Mouse (Mus musculus) fat pad, adult 2 months (tissue): ENCODE measurements at regions not wholly inside any gene's neighbourhood (a gene's known extent, or its start where the extent isn't known, plus 50 kb on each side); places are given as distances from the start of the nearest gene placed in this dataset.

Experiments
- DNase-seq: peaks from one replicate; pipeline ENCODE4 v3.0.0-alpha.2; 2011; ENCODE audit warnings: low read depth, low spot score; ENCODE audit errors: extremely low read depth

GRCm38 (mm10) chr13:44579215-44579614, 150.1 kb upstream of the Jarid2 start:
- no peak for DNase-seq

GRCm38 (mm10) chr13:44580156-44580736, 149.0 kb upstream of the Jarid2 start:
- DNase-seq, result no peak

- DNase-seq, result no peak
These were observed 148.5 kb upstream of the Jarid2 start for GRCm38 (mm10) chr13:44580767-44581166.

GRCm38 (mm10) chr13:44581947-44582766, 147.1 kb upstream of the Jarid2 start:
- no peak for DNase-seq

DNA sequence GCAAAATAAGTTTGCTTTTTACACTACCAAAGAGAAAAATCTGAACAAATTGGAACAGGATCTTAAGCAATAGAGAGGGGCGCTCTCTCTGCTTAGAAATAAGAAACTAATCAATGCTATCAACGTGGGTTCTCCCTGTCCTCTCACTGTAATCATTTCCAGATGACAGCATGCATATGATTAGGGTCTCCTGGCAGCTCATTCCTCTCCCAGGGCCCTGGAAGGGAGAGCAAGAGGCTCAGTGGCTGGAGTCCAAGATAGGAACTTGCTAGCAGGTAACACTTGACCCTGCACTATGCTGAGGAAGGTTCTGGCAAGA, 146.5 kb upstream of the Jarid2 start:
- no peak for DNase-seq

GRCm38 (mm10) chr13:44583614-44584013, 145.7 kb upstream of the Jarid2 start:
- DNase-seq, result no peak

- no peak for DNase-seq
These were observed 145.1 kb upstream of the Jarid2 start for GRCm38 (mm10) chr13:44584151-44584550.

DNA sequence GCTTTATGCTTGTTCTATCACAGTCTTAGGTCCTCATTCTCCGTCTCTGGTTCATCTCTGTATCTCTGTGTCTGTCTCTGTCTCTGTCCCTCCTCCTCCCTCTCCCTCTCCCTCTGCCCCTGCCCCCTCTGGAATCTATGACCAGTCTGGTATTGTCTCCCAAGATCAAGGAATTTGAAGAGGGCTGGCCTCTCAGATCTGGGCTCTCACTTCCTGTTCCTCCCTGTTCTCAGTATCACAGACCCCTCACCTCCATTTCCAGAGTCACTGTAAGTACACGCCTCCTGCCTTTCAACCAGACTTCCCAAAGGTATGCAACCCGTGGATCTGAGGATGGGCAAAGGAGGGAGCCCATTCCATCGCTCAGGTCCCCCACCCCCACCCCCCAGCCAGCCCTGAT, 144.7 kb upstream of the Jarid2 start:
- no peak for DNase-seq

GRCm38 (mm10) chr13:44587846-44588245, 141.4 kb upstream of the Jarid2 start:
- DNase-seq, result no peak

DNA sequence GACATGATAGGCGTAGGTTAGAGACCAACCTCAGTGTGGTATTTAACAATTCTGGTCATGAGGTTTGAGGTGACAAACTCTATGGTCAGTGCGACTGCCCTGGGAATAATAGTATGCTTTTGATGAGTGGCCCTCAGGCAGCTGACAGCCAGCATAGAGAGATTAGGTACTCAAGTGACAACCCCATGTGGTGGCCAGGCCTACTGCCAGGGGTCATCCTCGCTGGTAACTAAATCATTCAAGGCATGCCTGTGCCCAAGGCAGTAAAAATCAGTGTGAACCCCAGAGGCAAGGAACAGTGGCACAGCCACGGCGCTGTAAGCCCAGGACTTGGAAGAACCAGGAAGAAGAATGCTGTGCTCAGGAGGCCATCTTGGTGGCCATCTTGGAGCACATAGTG, 134.6 kb upstream of the Jarid2 start:
- no peak for DNase-seq

DNA sequence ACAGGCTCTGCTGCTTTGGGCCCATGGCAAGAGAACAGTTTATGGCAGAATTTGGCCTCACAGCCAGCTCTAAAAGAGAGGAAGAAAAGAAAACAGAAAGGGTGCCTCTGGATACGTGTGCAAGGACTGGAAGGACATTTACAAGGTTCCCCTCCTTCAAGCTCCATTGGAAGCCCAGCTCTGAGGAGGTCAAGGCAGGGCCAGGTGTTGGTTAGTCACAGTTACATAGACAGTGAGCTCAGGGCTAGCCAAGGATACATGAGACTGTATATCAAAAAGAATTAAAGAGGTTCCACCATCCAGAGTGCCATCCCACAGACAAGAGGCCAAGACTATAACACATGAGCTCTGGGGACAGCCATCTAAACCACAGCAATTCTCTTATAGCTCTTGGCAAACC, 131.6 kb upstream of the Jarid2 start:
- DNase-seq, result no peak

- no peak for DNase-seq
These were observed 128.2 kb upstream of the Jarid2 start for GRCm38 (mm10) chr13:44601024-44601423.

DNA sequence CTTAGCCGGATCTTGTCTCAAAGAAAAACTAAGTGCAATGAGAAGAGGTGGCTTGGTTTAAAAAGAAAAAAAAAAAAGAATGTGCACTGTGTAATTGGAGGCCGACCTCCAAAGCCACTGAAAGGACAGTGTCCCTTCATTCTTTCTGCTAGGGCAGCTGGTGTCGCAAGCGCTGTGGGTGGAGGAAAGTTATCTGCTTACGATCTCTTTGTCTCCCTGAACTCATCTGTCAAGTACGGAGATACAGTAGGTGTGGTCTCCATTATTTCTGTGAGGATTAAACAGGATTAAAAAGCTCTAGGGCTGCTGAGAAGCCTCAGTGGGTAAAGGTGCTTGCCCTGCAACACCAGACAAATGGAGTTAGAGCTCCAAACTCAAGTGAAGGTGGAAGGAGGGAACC, 126.6 kb upstream of the Jarid2 start:
- DNase-seq, result no peak

DNA sequence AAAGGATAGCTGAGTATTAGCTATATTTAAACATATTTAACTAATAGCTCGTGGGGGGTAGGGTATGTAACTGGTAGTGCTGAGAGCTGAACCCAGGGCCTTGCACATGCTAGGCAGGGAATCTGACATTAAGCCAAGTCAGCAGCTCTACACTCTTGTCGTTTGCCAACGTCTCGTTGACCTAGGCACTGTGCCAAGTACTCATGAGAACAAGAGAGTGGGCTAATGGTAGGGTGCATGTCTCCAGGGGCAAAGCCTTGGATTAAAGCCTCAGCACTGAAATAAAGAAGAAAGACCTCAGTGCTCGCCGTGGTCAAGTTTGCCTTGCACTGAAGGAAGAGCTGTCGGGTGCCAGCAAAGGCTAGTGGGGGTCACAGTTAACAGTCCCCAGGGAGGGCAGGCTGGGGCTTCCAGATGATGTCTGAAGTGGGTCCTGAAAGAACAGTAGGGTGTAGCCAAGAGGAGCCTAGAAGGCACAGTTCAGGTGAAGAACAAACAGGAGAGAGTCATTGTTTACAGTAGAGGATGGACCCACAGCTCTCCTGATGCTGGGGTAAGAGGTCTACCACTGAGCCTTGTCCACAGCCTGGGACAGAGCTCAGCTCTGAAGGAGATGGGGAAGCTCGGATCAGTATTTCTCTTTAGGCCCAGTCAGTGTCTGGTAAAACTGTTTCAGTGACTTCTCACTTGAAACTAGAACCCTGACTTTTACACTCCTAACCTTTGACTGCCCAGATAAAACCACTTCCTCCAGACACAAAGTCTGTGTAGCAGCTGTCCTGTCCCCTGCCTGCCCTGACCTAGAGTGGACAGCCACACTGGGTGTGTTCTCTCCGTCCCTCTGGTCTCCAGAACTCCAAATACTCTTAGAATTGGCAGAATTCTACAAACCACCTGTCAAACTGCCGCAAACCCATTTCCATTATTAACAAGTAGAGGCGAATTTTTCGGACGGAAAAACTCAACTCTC, 121.7 kb upstream of the Jarid2 start:
- DNase-seq, result no peak

GRCm38 (mm10) chr13:44608286-44608675, 121.0 kb upstream of the Jarid2 start:
- DNase-seq, result no peak

DNA sequence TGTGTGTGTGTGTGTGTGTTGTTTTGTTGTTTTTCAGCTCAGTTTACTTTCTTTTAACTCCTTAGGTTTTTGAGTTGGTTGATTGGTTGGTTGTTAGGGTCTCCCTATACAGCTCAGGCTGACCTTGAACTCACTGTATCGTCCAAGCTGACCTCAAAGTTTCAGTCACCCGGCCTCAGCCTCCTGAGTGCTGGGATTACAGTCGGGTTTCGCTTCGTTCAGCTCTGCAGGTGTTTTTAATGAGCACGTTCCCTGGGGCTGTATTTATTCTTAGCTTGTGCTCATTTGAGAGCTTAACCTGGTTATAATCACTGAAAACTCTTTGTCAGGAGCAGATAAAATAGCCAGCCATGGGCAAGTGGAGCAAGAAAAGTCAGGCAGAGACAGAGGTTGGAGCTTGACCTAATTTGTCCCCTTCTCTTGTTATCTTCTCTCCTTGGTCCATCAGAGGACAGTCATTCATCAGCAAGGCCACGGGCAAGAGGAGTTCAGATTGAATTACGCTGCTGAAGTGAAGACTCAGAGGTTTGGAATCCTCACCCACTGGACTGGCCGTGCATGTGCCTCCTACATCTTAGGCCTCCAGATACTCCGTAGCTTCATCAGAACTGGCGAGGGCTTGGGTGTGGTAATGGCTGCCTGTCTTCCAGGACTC, 120.5 kb upstream of the Jarid2 start:
- DNase-seq, result no peak

DNA sequence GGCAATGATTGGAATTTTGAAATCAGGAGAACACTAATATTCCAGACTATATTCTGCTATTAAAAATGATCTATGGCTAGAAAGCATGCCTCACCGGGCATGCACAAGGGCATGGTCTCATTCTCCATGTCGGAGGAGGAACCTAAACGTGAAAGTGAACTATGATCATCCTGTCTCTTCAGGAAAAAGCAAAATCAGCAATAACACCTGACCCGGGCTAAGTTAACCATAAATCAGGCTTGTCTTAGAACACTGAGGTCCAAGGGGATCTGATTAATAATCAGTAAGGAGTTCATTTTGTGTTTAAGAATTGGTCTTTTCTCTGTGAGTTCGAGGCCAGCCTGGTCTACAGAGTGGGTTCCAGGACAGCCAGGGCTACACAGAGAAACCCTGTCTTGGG, 119.7 kb upstream of the Jarid2 start:
- DNase-seq, result no peak

- DNase-seq, result no peak
These were observed 113.6 kb upstream of the Jarid2 start for GRCm38 (mm10) chr13:44615696-44616095.

DNA sequence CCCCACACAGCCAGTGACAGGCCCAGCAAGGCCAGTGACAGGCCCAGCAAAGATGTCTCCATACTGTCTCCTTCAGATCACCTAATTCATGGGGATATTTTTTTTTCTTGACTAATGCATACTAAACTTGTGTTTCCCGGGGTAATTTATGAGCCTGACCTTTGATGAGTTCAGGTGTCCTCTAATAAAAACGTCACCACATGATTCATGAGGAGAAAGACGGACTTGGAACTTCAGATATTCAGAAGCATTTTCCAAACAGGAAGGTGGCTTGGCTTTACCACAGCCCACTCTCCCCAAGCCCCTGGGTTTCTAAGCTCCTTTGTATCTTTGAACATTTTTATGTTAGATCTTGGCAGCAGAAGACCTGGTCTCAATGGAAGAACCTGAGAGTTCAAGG, 110.9 kb upstream of the Jarid2 start:
- DNase-seq, result no peak

DNA sequence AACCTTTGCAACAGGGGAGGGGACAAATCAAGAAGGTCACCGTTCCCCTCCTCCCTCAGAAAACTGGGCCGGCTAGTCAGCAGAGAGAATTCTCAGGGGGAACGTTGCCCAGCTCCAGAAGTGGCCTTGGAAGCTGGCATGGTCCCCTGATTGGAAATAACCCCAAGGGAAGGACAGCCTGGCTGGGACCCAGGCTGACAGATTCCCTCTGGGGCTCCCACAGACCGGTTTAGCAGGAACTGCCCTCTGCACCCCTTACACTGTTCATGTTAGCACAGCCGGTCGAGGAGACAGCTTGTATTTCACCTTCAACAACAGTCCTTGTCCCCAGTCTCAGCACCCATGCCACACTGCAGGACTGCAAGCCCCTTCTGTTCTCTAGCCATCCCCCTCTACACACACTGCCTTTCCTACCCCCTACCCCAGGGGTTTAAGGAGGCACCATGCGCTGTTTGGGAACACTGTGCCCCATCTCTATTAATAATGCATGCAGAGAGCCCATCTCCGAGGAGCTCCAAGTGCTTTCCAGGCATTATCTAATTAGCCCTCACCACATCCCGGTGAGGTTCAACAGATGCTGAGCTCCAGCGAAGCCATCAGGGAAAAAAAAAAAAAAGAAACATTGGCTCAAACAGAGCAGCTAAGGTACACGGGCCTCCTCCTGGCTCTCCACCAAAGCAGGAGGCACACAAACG, 106.5 kb upstream of the Jarid2 start:
- DNase-seq, result no peak

- no peak for DNase-seq
These were observed 104.6 kb upstream of the Jarid2 start for GRCm38 (mm10) chr13:44624716-44625115.
